Mouse (Mus musculus) forebrain, embryonic 10.5 days (tissue): Measurements from ENCODE around the gene Adcy2. TPM values are rescaled to one million over a fixed set of nuclear protein-coding genes. Genes with fewer than 3 reads are reported as not detected.

ENCODE experiments used
- DNase-seq: peaks from one replicate; pipeline ENCODE4 v3.0.0-alpha.2; 2017; ENCODE audit warnings: low spot score; ENCODE audit errors: extremely low spot score
- H3K27ac ChIP-seq: fragments of 300-500 bp; sonication (generic); 2 replicates; pipeline ENCODE4 v1.5.1; 2016; ENCODE audit warnings: mild to moderate bottlenecking
- H3K27me3 ChIP-seq: fragments of 300-500 bp; sonication (generic); 2 replicates; pipeline ENCODE4 v1.6.1; 2016; ENCODE audit warnings: mild to moderate bottlenecking; ENCODE audit not compliant: poor library complexity, severe bottlenecking
- H3K36me3 ChIP-seq: fragments of 300-500 bp; sonication (generic); replicated peaks from 2 replicates; pipeline ENCODE4 v1.6.1; 2016; ENCODE audit warnings: mild to moderate bottlenecking, moderate library complexity
- H3K4me1 ChIP-seq: fragments of 300-500 bp; sonication (generic); 2 replicates; pipeline ENCODE4 v1.6.1; 2016
- H3K4me3 ChIP-seq: fragments of 300-500 bp; sonication (generic); 2 replicates; pipeline ENCODE4 v1.5.1; 2016; ENCODE audit warnings: mild to moderate bottlenecking, moderate library complexity
- H3K9me3 ChIP-seq: fragments of 300-500 bp; sonication (generic); 2 replicates; pipeline ENCODE4 v1.6.1; 2016; ENCODE audit warnings: mild to moderate bottlenecking, moderate library complexity
- WGBS: fragments of 180-500 bp; shearing (Covaris S2); methylation state at CpG from one replicate; pipeline ENCODE4 v1.1.7; 2016; 5-methylcytosine and 5-hydroxymethylcytosine counted together
- polyA plus RNA-seq: library from polyadenylated mRNA; unstranded; fragments of >200 nt; fragmentation: Nextera tagmentation; extraction: Ambion mirVana; gene quantifications from 2 replicates; pipeline ENCODE4 v1.2.1, GENCODE M21; 2016

Adcy2 gene
- polyA plus RNA-seq, 1 experiment from 2014 or later = 0.16 TPM

DNA sequence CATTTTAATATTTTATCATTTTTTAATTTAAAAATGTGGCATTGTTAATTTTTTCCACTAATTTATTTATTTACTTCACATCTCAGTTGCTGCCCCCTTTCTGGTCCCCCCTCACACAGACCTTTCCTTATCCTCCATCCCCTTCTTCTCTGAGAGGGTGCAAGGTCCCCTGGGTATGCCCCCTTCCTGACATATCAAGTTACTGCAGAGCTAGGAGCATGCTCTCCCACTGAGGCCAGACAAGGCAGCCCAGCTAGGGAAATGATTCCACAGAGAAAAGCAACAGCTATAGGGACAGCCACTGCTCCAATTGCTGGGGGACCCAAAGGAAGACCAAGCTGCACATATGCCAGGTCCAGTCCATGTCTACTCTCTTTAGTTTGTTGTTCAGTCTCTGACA, 163.2 kb downstream of the Adcy2 start:
- Histone ChIP-seq H3K9me3 (no peaks in the 10 kb centered on the region), H3K4me1 (no peaks in the 10 kb centered on the region), H3K36me3 (no peaks in the 10 kb centered on the region), H3K27ac (no peak overlapping the region), H3K4me3 (no peak overlapping the region), H3K27me3 (no peaks in the 10 kb centered on the region)
- DNase-seq = no peak

DNA sequence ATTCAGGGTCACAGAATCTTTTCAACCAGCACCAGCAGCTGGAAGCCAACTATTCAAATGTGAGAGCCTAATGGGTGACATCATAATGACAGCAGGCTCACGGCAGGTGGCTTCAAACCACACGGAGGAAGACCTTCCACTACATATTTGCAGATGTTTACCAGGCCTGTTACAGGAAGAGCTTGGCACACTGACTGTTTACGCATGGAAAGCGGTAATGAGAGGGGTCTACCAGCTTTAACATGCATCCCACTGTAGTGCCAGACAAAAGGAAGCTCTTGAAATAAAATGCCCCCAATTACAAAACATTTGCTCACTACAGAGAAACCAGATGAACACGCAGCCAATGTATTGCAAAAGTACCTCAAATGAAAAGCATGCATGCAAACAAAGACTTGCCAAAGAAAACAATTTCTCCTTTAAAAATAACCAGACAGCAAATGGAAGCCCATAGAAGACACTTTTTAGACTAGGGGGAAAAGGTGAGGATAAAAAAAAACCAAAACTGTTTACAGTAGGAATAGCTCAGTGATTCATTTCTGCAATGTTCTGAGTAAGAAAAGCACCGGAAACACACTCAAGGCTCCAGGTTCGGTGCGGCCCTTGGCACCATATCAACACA, 163.8 kb downstream of the Adcy2 start:
- Histone ChIP-seq H3K36me3 (no peaks in the 10 kb centered on the region), H3K27ac (no peak overlapping the region), H3K4me1 (no peaks in the 10 kb centered on the region), H3K9me3 (no peaks in the 10 kb centered on the region), H3K4me3 (no peak overlapping the region), H3K27me3 (no peaks in the 10 kb centered on the region)
- no peak for DNase-seq
- WGBS = 81% methylated on average over 8 of the region's 8 CpGs

DNA sequence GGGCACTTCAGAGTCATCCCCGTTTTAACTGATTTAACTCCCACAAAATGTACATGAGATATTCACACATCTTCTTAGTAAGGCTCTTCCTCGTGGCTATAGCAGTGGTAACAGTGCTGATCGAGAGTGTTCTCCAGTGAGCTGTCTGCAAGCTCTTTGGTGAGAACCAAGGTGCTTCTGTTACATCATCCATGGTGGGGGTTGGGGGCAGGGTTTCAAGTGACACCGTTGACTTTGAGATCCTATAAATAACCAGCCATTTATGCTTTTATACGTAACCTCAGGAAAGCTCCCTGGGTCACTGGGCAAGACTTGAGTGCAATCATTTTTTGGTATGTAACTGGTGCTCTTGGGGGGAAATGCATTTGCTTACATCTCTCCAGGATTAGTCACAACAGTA, 167.2 kb downstream of the Adcy2 start:
- Histone ChIP-seq H3K36me3 (no peaks in the 10 kb centered on the region), H3K4me3 (no peak overlapping the region), H3K27me3 (no peaks in the 10 kb centered on the region), H3K4me1 (no peaks in the 10 kb centered on the region), H3K27ac (no peak overlapping the region), H3K9me3 (no peaks in the 10 kb centered on the region)
- DNase-seq = no peak
- 90% methylated on average over 5 of the region's 5 CpGs for WGBS

DNA sequence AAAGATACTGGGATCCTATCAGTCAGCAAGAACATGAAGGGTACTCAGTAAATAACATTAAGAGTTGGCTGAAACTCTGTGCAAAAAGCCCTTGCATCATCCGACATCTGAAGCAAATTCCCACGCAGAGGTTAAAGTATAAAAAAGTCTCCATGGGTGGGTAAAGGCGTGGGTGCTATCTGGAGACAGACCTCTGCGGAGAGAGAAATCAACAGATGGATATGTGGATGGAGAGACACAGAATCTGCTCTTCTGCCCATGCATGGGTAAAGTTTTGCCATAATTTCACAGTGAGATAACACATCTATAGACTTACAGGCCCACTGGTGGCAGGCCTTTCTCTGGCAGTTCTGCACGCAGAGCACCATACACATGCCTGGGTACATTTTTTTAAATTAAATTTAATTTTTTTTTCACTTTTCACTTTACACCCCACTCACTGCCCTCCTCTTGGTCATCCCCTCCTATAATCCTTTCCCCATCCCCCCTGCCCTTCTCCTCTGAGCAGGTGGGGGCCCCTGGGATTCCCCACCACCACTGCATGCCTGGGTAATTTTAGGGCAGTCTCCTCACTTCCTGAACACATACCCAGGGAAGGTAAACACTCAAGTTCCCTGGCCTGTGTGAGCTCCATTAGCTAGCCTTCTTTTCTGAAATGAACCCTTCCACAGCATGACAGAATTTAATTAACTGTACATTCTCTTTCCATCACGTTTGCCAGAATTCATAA, 169.1 kb downstream of the Adcy2 start:
- DNase-seq = no peak
- H3K4me3 ChIP-seq = no peak overlapping the region
- no peaks in the 10 kb centered on the region for H3K27me3 ChIP-seq
- H3K4me1 ChIP-seq = no peaks in the 10 kb centered on the region
- H3K27ac ChIP-seq = no peak overlapping the region
- H3K36me3 ChIP-seq = no peaks in the 10 kb centered on the region
- H3K9me3 ChIP-seq = no peaks in the 10 kb centered on the region
- WGBS = 89% methylated on average over 6 of the region's 6 CpGs

DNA sequence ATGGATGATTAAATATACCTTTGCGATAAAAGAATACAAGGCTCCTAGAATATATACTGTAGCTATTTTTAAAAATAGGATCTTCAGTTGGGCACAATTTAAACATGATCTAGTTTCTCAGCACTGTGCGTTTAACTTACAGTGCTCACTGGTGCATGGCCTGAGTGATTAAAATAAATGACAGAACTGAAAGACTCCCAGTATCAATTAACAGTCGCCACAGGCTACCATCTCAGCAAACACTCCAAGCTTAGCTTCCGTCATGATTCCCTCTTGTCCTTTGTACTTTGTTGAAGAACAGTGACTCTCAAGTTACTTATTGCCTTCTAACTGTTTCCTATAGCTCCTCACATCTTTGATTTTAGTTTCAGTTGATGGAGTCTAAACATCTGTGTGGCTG, 170.9 kb downstream of the Adcy2 start:
- no peaks in the 10 kb centered on the region for H3K27me3 ChIP-seq
- WGBS = 88% methylated on average over 4 of the region's 4 CpGs
- H3K4me1 ChIP-seq = no peaks in the 10 kb centered on the region
- no peak overlapping the region for H3K27ac ChIP-seq
- DNase-seq = no peak
- H3K36me3 ChIP-seq = no peaks in the 10 kb centered on the region
- H3K4me3 ChIP-seq = no peak overlapping the region
- H3K9me3 ChIP-seq = no peaks in the 10 kb centered on the region

DNA sequence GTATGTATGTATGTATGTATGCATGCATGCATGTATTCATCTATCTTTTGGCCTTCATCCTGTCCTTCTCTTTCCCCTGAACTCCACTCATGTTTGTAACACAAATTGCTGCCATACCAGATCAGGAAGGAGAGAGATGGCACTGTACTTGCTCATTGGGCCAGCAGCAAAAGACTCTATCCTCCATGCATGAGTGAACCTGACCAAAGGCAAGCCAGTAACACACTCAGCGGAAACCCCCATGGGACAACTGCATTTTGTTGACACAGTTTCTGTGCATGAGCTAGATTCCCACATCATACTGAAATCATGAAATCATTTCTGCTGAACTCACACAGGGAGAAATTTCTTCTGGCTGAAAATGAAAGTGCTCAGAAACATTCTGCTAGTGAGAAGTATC, 172.9 kb downstream of the Adcy2 start:
- no peak overlapping the region for H3K27ac ChIP-seq
- H3K36me3 ChIP-seq = no peaks in the 10 kb centered on the region
- H3K9me3 ChIP-seq = no peaks in the 10 kb centered on the region
- no peaks in the 10 kb centered on the region for H3K27me3 ChIP-seq
- 100% methylated on average over 1 of the region's 1 CpGs for WGBS
- no peak for DNase-seq
- H3K4me1 ChIP-seq = no peaks in the 10 kb centered on the region
- no peak overlapping the region for H3K4me3 ChIP-seq

DNA sequence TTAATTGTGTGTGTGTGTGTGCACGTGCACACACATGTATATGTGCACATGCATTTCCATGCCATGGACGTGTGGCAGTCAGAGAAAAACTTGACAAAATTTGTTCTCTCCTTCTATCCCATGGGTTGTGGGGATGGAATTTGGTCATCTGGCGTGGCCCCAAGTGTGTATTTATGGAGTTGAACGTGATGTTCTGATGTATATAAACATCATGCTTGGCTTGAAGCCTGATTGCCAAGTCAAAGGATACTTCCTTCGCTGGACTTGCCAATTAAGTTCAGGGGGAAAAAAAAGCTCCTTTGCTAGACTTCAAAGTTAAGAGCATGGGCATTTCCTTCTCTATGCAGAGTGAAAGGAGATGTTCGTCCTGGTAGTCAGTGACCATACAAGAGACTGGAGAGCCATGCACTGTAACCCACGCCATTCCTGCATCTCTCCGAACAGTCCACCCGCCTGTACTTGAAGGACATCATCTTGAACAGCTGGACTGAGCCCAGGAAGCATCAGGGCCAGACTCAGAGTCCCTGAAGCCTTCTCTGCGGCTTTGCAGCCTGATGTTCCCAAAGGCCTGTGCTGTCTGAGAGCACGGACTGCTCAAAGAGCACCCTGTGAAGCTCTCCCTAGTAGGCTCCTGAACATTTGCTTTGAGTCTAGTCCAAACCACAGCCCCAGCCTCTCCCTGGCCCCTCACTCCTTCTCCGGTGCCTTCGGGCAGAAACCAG, 178.3 kb downstream of the Adcy2 start:
- Histone ChIP-seq H3K27ac (no peak overlapping the region), H3K9me3 (no peaks in the 10 kb centered on the region; the same call in 1 of the 2 replicates), H3K27me3 (no peaks in the 10 kb centered on the region), H3K36me3 (no peaks in the 10 kb centered on the region), H3K4me3 (no peak overlapping the region), H3K4me1 (no peaks in the 10 kb centered on the region)
- DNase-seq = no peak
- 89% methylated on average over 13 of the region's 13 CpGs for WGBS

DNA sequence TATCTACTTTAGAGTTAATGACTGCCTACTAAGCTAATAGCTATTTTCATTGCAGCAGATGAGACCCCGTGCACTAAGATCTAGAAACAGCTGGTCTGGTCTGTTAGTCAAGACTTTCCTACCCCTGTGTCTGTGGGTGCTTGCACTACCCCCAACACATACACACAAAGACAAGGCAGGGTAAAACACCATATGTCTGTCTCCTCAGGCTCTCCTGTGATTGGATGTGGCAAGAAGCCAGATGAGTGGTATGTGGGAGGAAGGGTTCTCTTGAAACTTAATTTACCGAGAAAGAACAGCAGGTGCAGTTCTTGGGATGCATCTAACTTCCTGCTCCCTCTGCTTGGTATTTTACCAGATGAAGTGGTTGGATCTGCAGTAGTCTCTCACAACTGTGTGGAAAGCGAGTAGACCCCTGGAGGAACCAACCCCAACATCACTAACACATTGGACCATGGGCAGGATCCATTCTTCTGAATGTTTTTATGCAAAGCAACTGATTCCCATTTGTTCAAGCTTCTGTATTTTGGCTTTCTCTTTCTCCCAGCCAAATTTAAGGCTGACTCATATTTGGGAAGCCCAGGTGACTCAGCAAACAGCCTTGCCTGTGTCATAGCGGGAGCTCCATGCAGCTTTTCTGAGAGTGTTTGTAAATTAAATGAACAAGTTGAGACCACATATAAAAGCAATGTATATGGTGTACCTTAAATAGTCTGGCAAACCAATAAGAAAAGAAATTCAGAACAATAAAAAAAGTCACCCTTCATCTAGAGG, 183.4 kb downstream of the Adcy2 start:
- Histone ChIP-seq H3K27me3 (no peaks in the 10 kb centered on the region), H3K4me3 (no peak overlapping the region), H3K36me3 (no peaks in the 10 kb centered on the region), H3K27ac (no peak overlapping the region), H3K9me3 (no peaks in the 10 kb centered on the region; the same call in 1 of the 2 replicates), H3K4me1 (no peaks in the 10 kb centered on the region)
- WGBS = 87% methylated on average over 4 of the region's 4 CpGs
- DNase-seq = no peak

DNA sequence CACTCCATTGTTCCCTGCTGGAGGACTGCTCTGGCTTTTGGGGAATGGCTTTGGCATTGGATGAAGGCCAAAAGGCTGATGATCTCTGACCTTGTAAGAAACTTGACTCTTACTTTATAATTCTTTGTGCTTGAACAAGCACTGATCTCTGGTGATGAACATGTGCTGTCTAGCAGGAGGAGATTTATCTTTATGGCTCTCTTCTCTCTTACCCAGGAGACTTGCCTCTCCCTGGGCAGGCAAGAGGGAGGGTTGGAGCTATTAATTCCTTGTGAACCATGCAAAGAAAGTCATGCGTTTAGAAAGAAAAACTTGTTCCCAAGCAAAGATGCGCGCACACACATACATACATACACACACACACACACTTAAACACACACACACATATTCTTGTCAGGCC, 188.2 kb downstream of the Adcy2 start:
- Histone ChIP-seq H3K4me3 (no peak overlapping the region), H3K4me1 (no peaks in the 10 kb centered on the region), H3K36me3 (no peaks in the 10 kb centered on the region), H3K9me3 (no peaks in the 10 kb centered on the region), H3K27me3 (no peaks in the 10 kb centered on the region), H3K27ac (no peak overlapping the region)
- WGBS = 100% methylated on average over 3 of the region's 3 CpGs
- no peak for DNase-seq

DNA sequence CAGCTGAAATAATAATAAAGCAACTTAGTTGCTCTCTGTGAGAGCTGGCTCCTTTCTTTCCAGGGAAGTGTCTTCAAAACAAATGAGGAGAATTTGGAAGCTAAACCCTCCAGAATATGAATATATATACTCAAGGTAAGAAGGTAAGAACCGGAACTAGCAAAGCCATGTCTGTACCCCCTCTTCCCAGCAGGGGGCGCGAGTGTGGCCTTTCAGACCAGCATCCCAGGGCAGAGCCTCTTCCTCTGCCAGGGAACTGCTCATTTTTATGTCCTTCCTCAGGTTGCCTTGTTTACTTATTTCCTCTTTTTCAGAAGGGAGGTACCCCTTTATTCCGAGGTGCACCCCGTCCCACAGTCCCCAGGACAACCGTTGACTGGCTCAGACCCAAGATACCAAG, 199.6 kb downstream of the Adcy2 start:
- no peak overlapping the region for H3K4me3 ChIP-seq
- WGBS = 65% methylated on average over 6 of the region's 6 CpGs
- no peaks in the 10 kb centered on the region for H3K4me1 ChIP-seq
- H3K9me3 ChIP-seq = no peaks in the 10 kb centered on the region
- no peaks in the 10 kb centered on the region for H3K27me3 ChIP-seq
- no peaks in the 10 kb centered on the region for H3K36me3 ChIP-seq
- no peak overlapping the region for H3K27ac ChIP-seq
- DNase-seq = no peak

DNA sequence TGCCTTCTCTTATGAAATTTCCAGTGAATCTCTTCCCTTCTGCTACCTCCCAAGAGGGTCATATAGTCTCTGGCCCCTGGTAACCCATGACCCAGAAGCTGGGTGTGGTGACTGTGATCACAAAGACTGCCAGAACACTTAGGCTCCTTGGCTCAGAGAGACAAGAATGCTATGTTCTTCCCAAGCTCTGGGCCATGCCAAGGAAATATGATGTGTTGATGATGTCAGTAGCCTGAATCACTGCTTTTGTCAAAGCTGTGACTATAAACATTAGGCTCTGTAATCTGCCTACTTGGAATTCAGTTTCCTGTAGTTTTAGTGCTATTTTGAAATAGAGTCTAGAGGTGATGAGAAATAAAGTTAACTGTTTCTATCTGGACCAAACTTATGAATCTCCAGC, 206.1 kb downstream of the Adcy2 start:
- no peak for DNase-seq
- Histone ChIP-seq H3K27ac (no peak overlapping the region), H3K9me3 (peaks cover 5% of the 10 kb centered on the region; the same call in 1 of the 2 replicates), H3K4me1 (no peaks in the 10 kb centered on the region), H3K4me3 (no peak overlapping the region), H3K27me3 (no peaks in the 10 kb centered on the region), H3K36me3 (no peaks in the 10 kb centered on the region)

DNA sequence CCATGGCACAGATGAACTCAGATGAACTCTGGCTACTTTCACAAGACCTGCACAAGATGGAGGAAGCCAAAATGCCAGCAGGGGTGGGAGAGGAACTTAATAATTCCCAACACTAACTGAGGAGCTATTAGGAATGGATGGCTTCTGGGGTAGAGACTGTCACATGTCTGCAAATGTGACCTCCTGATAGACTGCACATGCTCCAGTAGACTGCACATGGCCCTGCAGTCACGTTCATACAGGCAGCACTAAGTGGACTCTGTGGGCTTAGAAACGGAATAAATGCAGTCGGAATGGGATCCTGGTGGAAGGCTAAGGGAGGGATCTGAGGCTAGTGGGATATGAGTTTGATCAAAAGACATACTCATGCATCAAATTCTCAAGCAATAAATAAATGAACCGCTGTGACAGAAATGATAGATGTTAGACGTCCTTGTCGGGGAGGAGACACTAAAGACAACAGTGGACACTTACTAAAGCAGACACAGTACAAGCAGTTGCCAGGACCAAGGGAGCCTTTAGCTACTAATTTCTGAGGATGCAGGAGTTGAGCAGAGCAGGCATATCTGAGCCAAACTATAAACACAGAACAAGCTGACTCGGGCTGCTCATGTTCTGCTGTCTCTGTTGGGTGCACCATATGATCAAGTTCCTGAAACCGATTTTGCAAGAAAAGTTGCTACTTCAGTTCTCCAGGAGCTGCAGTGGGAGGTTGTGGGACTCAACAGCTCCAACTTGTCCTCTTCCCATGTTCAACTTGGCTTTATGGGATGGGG, 211.9 kb downstream of the Adcy2 start:
- 88% methylated on average over 8 of the region's 8 CpGs for WGBS

More for the DNA sequence above, 211.9 kb downstream of the Adcy2 start:
- H3K27ac ChIP-seq = no peak overlapping the region
- no peaks in the 10 kb centered on the region for H3K36me3 ChIP-seq
- no peaks in the 10 kb centered on the region for H3K27me3 ChIP-seq
- no peak for DNase-seq
- H3K4me3 ChIP-seq = no peak overlapping the region
- peaks cover 5% of the 10 kb centered on the region; the same call in 1 of the 2 replicates for H3K9me3 ChIP-seq
- no peaks in the 10 kb centered on the region for H3K4me1 ChIP-seq
